Mouse (Mus musculus) megakaryocyte, embryonic 14.5 days (primary cell): ENCODE data around the gene Vldlr.

ENCODE experiments used
- FLI1 ChIP-seq: IDR thresholded peaks from 2 replicates; pipeline ENCODE4 v1.6.1; 2012; ENCODE audit warnings: low read length, inconsistent platforms, mixed read lengths
- GATA1 ChIP-seq: IDR thresholded peaks from 3 replicates; pipeline ENCODE4 v1.6.1; 2012; ENCODE audit warnings: mixed read lengths, low read length, inconsistent platforms, borderline replicate concordance

DNA sequence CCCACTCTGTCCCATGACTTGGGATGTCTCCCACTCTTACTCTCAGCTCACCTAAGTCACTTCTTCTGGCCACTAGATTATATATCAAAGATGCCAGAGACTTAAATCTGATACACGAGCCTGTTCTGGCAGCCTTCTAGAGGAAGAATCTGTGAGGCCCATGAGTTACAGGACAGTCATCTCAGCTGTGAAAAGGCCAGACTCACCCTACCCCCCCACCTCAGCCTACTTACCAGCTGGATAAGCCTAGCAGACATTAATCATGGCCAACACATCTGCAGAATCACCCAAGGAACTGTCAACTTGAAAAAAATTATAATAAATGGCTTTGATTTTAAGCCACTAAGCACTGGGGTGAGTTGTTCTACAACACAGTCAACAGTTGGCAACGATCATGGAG lies 42.4 kb upstream of the Vldlr start:
- TF ChIP-seq GATA1 = no peak
- no peak for TF ChIP-seq FLI1
